Mouse (Mus musculus) liver, embryonic 13.5 days (tissue): ENCODE measurements at regions not wholly inside any gene's neighbourhood (a gene's known extent, or its start where the extent isn't known, plus 50 kb on each side); places are given as distances from the start of the nearest gene placed in this dataset.

Source experiments
- ATAC-seq: fragments of 200-750 bp; cut with Nextera tagmentation; 2 replicates; pipeline ENCODE4 v1.8.0; 2017; ENCODE audit warnings: low read depth, mild to moderate bottlenecking, moderate number of reproducible peaks, moderate library complexity
- DNase-seq: peaks from one replicate; pipeline ENCODE4 v3.0.0; 2022
- H3K27ac ChIP-seq: fragments of 300-500 bp; sonication (generic); 2 replicates; pipeline ENCODE4 v1.5.1; 2015; ENCODE audit warnings: moderate library complexity, mild to moderate bottlenecking, inconsistent platforms
- H3K27me3 ChIP-seq: fragments of 300-500 bp; sonication (generic); 2 replicates; pipeline ENCODE4 v1.6.1; 2015; ENCODE audit warnings: mild to moderate bottlenecking, inconsistent platforms
- H3K36me3 ChIP-seq: fragments of 300-500 bp; sonication (generic); 2 replicates; pipeline ENCODE4 v1.6.1; 2015; ENCODE audit warnings: mild to moderate bottlenecking, inconsistent platforms
- H3K4me1 ChIP-seq: fragments of 300-500 bp; sonication (generic); replicated peaks from 2 replicates; pipeline ENCODE4 v1.6.1; 2015; ENCODE audit warnings: inconsistent platforms
- H3K4me2 ChIP-seq: fragments of 300-500 bp; sonication (generic); 2 replicates; pipeline ENCODE4 v1.6.1; 2015; ENCODE audit warnings: inconsistent platforms, mild to moderate bottlenecking, moderate library complexity
- H3K4me3 ChIP-seq: fragments of 300-500 bp; sonication (generic); replicated peaks from 2 replicates; pipeline ENCODE4 v1.5.1; 2015; ENCODE audit warnings: mild to moderate bottlenecking, inconsistent platforms
- H3K9ac ChIP-seq: fragments of 300-500 bp; sonication (generic); 2 replicates; pipeline ENCODE4 v1.6.1; 2015; ENCODE audit warnings: mild to moderate bottlenecking, inconsistent platforms
- H3K9me3 ChIP-seq: fragments of 300-500 bp; sonication (generic); replicated peaks from 2 replicates; pipeline ENCODE4 v1.6.1; 2016; ENCODE audit warnings: inconsistent platforms
- WGBS: fragments of 180-500 bp; shearing (Covaris S2); methylation state at CpG from one replicate; pipeline ENCODE4 v1.1.7; 2015; ENCODE audit not compliant: insufficient replicate concordance; 5-methylcytosine and 5-hydroxymethylcytosine counted together

DNA sequence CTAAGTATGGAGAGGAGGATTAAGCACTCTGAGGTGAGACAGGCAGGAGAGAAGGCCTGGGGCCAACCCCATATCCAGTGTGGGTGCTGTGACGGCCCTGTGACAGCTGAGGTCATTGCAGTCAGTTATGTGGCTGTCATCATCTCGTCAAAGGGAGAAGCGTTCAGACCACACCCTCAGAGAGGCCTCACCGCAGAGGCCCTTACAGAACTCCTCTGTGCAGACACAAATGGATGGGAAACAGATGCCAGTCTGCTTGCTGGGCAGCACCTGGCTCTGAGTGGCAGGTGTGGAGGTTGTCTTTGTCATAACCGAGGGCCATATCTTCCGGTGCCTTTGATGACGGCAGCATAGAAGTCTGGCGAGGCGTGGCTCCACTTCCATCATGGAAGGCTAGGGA, 73.2 kb upstream of the Pmepa1 start:
- ATAC-seq = peak; percentile 37; the same call in 1 of the 2 replicates

DNA sequence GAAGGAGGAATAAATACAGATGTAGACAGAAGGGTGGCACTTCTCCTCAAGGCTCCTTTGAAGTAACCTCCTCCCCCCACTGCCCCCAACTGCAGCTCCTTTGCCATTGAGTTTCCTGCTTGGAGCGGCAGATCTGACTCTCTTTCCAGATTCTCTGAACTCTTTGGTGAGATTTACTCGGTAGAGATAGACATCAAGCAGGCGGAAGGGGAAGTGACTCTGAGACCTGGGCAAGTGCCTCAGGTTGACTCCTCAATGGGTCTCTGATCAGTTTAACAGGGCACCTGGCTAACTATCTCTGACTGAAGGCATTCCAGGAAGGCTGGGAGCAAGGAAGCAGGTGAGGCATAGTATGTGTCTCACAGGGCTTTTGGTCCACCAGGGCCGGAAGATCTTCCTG, 73.6 kb upstream of the Pmepa1 start:
- no peaks in the 10 kb centered on the region for H3K9me3 ChIP-seq
- 48% methylated on average over 4 of the region's 4 CpGs for WGBS
- no peaks in the 10 kb centered on the region for H3K27me3 ChIP-seq
- no peak overlapping the region for H3K4me2 ChIP-seq
- H3K36me3 ChIP-seq = no peaks in the 10 kb centered on the region
- H3K27ac ChIP-seq = no peak overlapping the region
- DNase-seq (no peak), ATAC-seq (no peak)
- H3K4me3 ChIP-seq = no peak overlapping the region
- H3K4me1 ChIP-seq = peaks cover 11% of the 10 kb centered on the region; the same call in 1 of the 2 replicates
- no peak overlapping the region for H3K9ac ChIP-seq

More for the DNA sequence above, 73.2 kb upstream of the Pmepa1 start:
- Histone ChIP-seq H3K27me3 (no peaks in the 10 kb centered on the region), H3K4me3 (no peak overlapping the region), H3K9ac (no peak overlapping the region), H3K36me3 (no peaks in the 10 kb centered on the region), H3K9me3 (no peaks in the 10 kb centered on the region), H3K27ac (no peak overlapping the region), H3K4me2 (no peak overlapping the region), H3K4me1 (peaks cover 11% of the 10 kb centered on the region; the same call in 1 of the 2 replicates)
- 34% methylated on average over 9 of the region's 9 CpGs for WGBS
- DNase-seq = no peak

DNA sequence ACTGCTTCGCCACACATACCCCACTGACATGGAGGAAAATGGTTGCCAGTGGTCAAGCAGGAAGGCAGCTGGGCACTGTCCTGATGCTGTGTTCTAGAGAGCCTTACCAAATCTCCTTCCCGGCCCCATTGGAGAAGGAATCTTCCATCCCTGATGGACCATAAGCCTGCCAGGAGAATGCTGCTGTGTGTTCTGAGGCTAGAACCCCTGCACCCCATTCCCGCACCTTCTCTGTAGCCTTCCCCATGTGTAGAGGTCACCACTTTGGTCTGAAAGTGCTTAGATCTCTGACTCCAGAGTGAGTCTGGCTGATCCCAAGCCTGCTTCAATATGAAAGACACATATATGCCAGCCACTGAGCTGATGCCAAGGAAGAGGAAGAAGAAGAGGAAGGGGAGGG, 74.1 kb upstream of the Pmepa1 start:
- H3K4me1 ChIP-seq = peaks cover 11% of the 10 kb centered on the region; the same call in 1 of the 2 replicates
- ATAC-seq (no peak), DNase-seq (no peak)
- H3K27me3 ChIP-seq = no peaks in the 10 kb centered on the region
- no peaks in the 10 kb centered on the region for H3K36me3 ChIP-seq
- WGBS = 77% methylated on average over 3 of the region's 3 CpGs
- H3K27ac ChIP-seq = no peak overlapping the region
- no peaks in the 10 kb centered on the region for H3K9me3 ChIP-seq
- no peak overlapping the region for H3K4me3 ChIP-seq
- no peak overlapping the region for H3K4me2 ChIP-seq
- H3K9ac ChIP-seq = no peak overlapping the region

DNA sequence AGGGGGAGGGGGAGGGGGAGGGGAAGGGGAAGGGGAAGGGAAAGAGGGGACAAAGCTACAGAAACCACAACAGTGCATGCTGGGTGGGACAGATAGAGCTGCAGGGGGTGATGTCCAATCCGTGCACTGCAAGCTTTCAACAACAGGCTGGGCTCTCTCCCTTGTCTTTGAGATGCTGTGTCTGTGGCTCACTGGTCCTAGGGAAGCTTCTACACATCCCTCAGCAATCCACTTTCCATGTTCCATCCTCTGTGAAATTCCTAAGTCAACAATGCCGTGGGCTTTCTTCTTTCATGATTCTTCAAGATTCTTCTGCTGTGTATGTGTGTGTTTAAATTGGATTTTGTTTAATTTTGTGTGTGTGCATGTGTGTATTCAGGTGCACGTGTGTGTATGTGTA, 74.5 kb upstream of the Pmepa1 start:
- DNase-seq (no peak), ATAC-seq (no peak)
- Histone ChIP-seq H3K4me3 (no peak overlapping the region), H3K36me3 (no peaks in the 10 kb centered on the region), H3K9me3 (no peaks in the 10 kb centered on the region), H3K27ac (no peak overlapping the region), H3K4me2 (no peak overlapping the region), H3K4me1 (peaks cover 11% of the 10 kb centered on the region; the same call in 1 of the 2 replicates), H3K27me3 (no peaks in the 10 kb centered on the region), H3K9ac (no peak overlapping the region)
- WGBS = 48% methylated on average over 3 of the region's 3 CpGs

DNA sequence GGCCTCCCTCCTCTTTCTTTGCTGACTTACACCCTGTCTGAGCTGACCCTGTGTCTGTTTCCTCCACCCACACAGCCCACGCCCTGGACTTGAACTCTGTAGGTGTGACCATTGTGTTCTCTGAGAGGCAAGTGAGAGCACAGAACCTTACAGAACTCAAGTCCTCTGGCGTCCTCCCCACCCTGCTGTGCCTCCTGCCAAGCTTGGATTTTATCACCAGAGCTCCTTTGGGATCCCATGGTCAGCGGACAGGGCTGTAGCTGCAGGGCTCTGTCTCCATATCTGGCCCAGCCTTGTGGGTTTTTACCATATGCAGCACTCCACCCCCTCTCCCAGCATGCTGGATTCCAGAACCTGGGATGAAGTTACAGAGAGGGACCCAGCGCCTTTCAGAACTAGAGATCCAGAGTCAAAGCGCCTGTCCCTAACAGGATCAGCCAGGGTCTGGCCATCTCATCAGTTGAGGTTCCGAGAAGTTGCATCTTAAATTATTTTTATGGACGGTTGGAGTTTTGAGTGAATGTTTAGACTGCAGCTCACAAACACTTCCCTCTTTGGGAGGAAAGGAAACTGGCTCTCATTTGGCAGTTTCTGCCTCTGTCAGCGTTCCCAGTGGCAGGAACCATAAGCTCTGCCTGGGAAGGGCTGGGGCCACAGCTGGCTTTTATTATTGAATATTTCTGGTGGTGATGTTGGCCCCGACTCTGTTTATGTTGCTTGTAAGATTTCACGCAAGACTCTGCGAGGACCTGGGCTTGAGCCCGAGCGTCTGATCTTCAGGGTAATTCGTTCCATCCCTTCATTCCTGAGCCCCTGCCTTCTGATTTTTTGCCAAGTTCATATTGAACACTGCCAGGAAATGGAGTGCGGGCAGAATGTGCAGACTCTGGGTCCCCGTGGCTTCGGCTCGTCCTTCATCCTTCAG, 75.8 kb upstream of the Pmepa1 start:
- H3K27me3 ChIP-seq = no peaks in the 10 kb centered on the region
- no peak overlapping the region for H3K4me3 ChIP-seq
- H3K9ac ChIP-seq = no peak overlapping the region
- ATAC-seq = no peak
- no peak for DNase-seq
- H3K4me1 ChIP-seq = peaks cover 11% of the 10 kb centered on the region; the same call in 1 of the 2 replicates
- no peaks in the 10 kb centered on the region for H3K36me3 ChIP-seq
- no peak overlapping the region for H3K4me2 ChIP-seq
- H3K9me3 ChIP-seq = no peaks in the 10 kb centered on the region
- 59% methylated on average over 18 of the region's 18 CpGs for WGBS
- peak overlapping the region; percentile 47 for H3K27ac ChIP-seq

DNA sequence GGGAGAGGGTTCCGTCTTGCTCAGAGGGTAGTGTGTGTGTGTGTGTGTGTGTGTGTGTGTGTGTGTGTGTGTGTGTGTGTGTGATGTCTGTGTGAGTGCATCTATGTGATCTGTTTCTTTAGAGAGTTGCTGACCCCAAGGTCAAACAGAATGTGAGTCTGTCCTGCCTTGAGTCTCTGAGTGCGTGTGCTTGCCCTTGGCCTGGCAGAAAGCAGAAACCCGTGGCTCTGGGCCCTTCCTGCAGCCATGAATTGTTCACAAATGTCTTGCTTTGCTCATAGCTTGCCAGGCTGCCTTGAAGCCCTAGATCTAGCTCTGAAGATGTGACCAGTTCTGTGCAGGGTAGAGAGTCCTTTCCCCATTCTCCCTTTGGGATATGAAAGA, 76.4 kb upstream of the Pmepa1 start:
- Histone ChIP-seq H3K27me3 (no peaks in the 10 kb centered on the region), H3K4me1 (peaks cover 11% of the 10 kb centered on the region; the same call in 1 of the 2 replicates), H3K36me3 (no peaks in the 10 kb centered on the region), H3K9ac (no peak overlapping the region), H3K9me3 (no peaks in the 10 kb centered on the region), H3K27ac (no peak overlapping the region), H3K4me2 (no peak overlapping the region), H3K4me3 (no peak overlapping the region)
- ATAC-seq (no peak), DNase-seq (no peak)
- WGBS = 59% methylated on average over 3 of the region's 3 CpGs

DNA sequence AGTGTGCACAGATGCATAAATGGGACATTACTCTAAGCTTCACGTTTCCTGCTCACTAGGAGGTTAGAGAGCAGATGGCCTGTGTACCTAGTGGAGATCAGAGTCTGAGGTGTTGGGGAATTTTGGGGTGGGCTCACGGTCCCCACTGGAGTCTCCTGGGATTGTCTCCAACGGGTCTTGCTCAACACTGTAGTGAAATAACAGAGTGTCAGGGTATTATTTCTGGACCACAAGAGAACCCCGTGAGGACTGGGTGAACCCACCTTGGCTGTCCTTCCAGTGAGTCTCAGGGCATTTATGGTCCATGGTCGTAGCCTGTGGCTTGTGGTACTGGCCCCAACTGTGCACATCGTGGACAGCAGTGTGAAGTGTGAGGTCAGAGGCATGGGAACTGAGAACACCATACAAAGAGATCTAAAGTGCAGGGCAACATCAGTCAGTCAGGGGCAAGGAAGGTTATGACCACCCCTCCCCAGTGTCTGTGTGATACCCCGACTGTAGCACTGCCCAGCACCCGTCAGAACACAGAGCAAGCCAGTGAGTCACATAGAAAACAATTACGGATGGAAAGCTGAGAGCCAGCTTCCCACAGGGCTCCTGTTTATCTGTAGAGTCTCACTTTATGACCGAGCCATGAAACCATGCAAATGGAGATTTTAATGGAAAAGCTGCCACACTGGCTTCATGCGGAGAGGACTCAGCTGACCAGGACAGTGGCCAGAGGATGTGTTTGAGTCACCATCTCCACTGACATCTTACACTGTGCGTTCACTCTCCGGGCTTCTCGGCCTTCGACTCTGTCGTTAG, 77.3 kb upstream of the Pmepa1 start:
- peaks cover 11% of the 10 kb centered on the region; the same call in 1 of the 2 replicates for H3K4me1 ChIP-seq
- DNase-seq = no peak
- ATAC-seq = no peak
- no peak overlapping the region for H3K27ac ChIP-seq
- no peaks in the 10 kb centered on the region for H3K9me3 ChIP-seq
- H3K9ac ChIP-seq = no peak overlapping the region
- H3K27me3 ChIP-seq = no peaks in the 10 kb centered on the region
- no peaks in the 10 kb centered on the region for H3K36me3 ChIP-seq
- no peak overlapping the region for H3K4me3 ChIP-seq
- no peak overlapping the region for H3K4me2 ChIP-seq
- WGBS = 64% methylated on average over 16 of the region's 16 CpGs

DNA sequence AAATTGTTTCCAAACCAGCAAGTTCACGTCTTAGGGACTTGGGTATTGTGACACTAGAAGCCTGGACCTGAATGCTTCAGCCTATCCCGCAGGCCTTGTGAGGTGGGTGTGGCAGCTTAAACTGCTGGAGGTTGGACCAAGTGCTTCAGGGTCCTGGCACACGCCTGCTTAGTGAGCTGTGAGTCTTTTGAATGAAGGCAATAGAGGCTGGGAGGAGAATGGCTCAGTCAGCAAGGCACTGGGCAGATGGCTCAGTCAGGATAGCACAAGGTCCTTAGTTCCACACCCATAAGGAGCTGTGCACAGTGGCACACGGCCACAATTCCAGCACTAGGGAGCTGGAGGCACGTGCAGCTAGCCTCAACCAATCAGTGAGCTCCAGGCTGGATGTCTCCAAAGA, 80.5 kb upstream of the Pmepa1 start:
- no peaks in the 10 kb centered on the region for H3K27me3 ChIP-seq
- no peak overlapping the region for H3K4me3 ChIP-seq
- H3K4me2 ChIP-seq = no peak overlapping the region
- peaks cover 4% of the 10 kb centered on the region; the same call in 1 of the 2 replicates for H3K4me1 ChIP-seq
- no peaks in the 10 kb centered on the region for H3K36me3 ChIP-seq
- H3K9me3 ChIP-seq = no peaks in the 10 kb centered on the region
- H3K27ac ChIP-seq = no peak overlapping the region
- WGBS = 50% methylated on average over 5 of the region's 5 CpGs
- no peak overlapping the region for H3K9ac ChIP-seq
- ATAC-seq = no peak
- DNase-seq = no peak

DNA sequence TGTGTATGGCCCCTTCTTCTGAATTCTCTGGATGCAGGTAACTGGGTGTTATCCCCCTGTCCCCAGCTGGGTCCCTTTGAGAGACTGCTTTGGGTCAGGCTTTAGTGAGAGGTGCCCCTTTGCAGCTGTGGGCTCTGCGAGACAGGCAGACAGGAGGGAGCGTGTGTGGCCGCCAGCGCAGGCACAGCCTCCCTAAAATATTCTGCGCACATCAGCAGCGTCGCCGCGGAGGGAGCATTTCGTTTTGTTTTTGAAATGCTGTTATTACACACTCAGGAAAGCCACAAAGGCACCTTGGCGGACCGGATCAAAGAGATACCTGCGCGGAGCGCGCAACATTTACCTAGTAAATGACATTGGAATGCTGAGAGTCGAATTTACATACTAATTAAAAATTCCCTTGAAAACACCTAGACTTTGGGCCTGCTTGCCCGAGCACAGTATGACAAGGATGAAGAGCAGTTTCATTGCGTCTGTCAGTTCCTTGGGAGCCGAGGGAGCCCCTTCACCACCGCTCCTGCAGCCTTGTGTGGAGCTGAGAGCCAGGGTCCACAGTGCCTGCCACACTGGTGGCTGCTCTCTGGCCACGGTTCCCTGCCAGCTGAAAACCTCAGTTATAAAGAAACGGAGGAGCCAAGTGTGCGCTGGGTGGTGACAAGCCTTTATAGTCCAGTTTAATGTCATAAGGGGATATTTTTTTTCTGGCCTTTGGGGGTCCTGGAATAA, 89.3 kb upstream of the Pmepa1 start:
- 17% methylated on average over 24 of the region's 24 CpGs for WGBS
- Histone ChIP-seq H3K27me3 (peaks cover 22% of the 10 kb centered on the region), H3K4me2 (no peak overlapping the region)

DNA sequence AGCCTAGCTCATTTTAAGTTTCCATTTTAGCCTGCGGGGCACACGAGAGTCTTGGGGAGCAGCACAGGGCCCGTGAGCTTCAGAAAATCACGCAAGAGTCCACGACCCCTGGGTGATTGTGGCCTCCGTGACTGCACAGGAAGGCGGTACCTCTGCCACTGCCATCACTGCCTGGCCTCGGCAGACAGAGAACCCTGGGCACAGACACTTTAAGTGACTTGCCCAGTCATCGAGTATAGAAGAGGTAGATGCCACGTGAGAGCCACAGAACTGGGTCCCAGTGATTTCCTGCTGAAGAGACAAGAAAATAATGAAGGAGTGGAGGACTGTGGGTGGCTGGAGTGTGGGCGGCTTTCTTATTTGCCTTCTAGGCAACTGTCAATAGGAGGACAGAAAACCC, 90.4 kb upstream of the Pmepa1 start:
- Histone ChIP-seq H3K4me3 (no peak overlapping the region), H3K4me1 (no peaks in the 10 kb centered on the region), H3K27me3 (peaks cover 22% of the 10 kb centered on the region), H3K9ac (no peak overlapping the region), H3K36me3 (no peaks in the 10 kb centered on the region), H3K27ac (no peak overlapping the region), H3K9me3 (0 out of 2 replicates have a peak, but pooled peaks cover 3% of the 10 kb centered on the region), H3K4me2 (no peak overlapping the region)
- DNase-seq (no peak), ATAC-seq (no peak)
- WGBS = 51% methylated on average over 11 of the region's 11 CpGs

More for the DNA sequence above, 89.3 kb upstream of the Pmepa1 start:
- DNase-seq (no peak), ATAC-seq (no peak)
- Histone ChIP-seq H3K27ac (no peak overlapping the region), H3K9me3 (no peaks in the 10 kb centered on the region), H3K4me3 (no peak overlapping the region), H3K36me3 (no peaks in the 10 kb centered on the region), H3K9ac (no peak overlapping the region), H3K4me1 (no peaks in the 10 kb centered on the region)

DNA sequence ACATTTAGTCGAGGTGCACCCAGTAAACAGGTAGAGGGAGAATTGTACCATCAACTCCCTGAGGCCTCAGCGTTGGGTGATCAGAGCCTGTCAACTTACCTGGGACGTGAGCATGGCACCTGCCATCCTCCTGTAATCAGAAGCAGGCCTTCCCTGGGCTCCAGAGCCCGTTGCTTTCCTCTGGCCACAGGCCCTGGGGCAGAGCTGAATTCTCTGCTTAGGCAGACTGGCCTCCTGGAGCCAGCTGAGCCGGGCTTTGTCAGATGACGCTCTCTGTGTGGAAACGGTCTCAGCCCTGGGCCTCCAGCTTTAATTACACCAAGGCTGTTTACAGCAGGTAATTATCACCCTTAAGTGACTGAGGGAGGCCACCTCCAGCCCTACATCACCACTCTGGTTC, 92.6 kb upstream of the Pmepa1 start:
- 46% methylated on average over 7 of the region's 7 CpGs for WGBS
- Histone ChIP-seq H3K9ac (no peak overlapping the region), H3K4me3 (no peak overlapping the region), H3K27me3 (peaks cover 22% of the 10 kb centered on the region), H3K27ac (no peak overlapping the region), H3K4me1 (no peaks in the 10 kb centered on the region), H3K36me3 (no peaks in the 10 kb centered on the region), H3K4me2 (no peak overlapping the region), H3K9me3 (peaks cover 16% of the 10 kb centered on the region; the same call in 1 of the 2 replicates)
- no peak for DNase-seq
- ATAC-seq = no peak
